Mouse (Mus musculus) spleen, adult 12 weeks (tissue): ENCODE results near the gene Vil1.
"Not testable (repeated sequence)": the region's sequence is repeated elsewhere in the genome, so short reads cannot be mapped to it uniquely, and the experiment has no call there.

Experiments
- DNase-seq: peaks from one replicate; pipeline ENCODE4 v3.0.0; 2022; ENCODE audit warnings: low spot score

Gene Vil1

GRCm38 (mm10) chr1:74387386-74387988, 21.7 kb upstream of the Vil1 start:
- no peak for DNase-seq

- no peak for DNase-seq
These were observed 20.7 kb upstream of the Vil1 start for GRCm38 (mm10) chr1:74388398-74388920.

GRCm38 (mm10) chr1:74389831-74390286, 19.3 kb upstream of the Vil1 start:
- peak; percentile 39 for DNase-seq

- DNase-seq: peak; percentile 68
These were observed 18.8 kb upstream of the Vil1 start for GRCm38 (mm10) chr1:74390287-74390906.

- peak; percentile 84 for DNase-seq
These were observed 18.0 kb upstream of the Vil1 start, which contains the start of gene Ctdsp1 for GRCm38 (mm10) chr1:74390924-74391748. Gene Ctdsp1, plus strand, starts transcription at chr1:74391509.

GRCm38 (mm10) chr1:74391844-74392441, 17.2 kb upstream of the Vil1 start:
- DNase-seq: peak; percentile 68

GRCm38 (mm10) chr1:74392446-74392994, 16.7 kb upstream of the Vil1 start:
- no peak for DNase-seq

GRCm38 (mm10) chr1:74393010-74393409, 16.2 kb upstream of the Vil1 start:
- DNase-seq: no peak

GRCm38 (mm10) chr1:74393697-74394096, 15.5 kb upstream of the Vil1 start:
- no peak for DNase-seq

GRCm38 (mm10) chr1:74394311-74394710, 14.9 kb upstream of the Vil1 start:
- no peak for DNase-seq

- DNase-seq: no peak
These were observed 14.3 kb upstream of the Vil1 start for GRCm38 (mm10) chr1:74394858-74395257.

- DNase-seq: no peak
These were observed 13.9 kb upstream of the Vil1 start for GRCm38 (mm10) chr1:74395290-74395689.

- DNase-seq: not testable (repeated sequence)
These were observed 12.5 kb upstream of the Vil1 start for GRCm38 (mm10) chr1:74396456-74397222.

- peak; percentile 96 for DNase-seq
These were observed 11.8 kb upstream of the Vil1 start for GRCm38 (mm10) chr1:74397268-74397918.

- DNase-seq: peak; percentile 71
These were observed 11.2 kb upstream of the Vil1 start for GRCm38 (mm10) chr1:74397919-74398451.

GRCm38 (mm10) chr1:74400531-74400930, 8.6 kb upstream of the Vil1 start:
- DNase-seq: no peak

GRCm38 (mm10) chr1:74401015-74401702, 8.0 kb upstream of the Vil1 start:
- DNase-seq: no peak

- no peak for DNase-seq
These were observed 5.0 kb upstream of the Vil1 start for GRCm38 (mm10) chr1:74404206-74404605.

- DNase-seq: no peak
These were observed 2.7 kb downstream of the Vil1 start for GRCm38 (mm10) chr1:74411753-74412325.
